Mouse (Mus musculus) WW6 (cell line): ENCODE measurements around the gene Caskin2.

Experiments used
- DNase-seq: peaks from one replicate; pipeline ENCODE4 v3.0.0-alpha.2; 2013; ENCODE audit warnings: low read depth, low spot score

Gene Caskin2

GRCm38 (mm10) chr11:115806154-115806553 is 7.3 kb downstream of the Caskin2 start:
- DNase-seq, result no peak

- DNase-seq, result no peak
These were observed 8.4 kb downstream of the Caskin2 start for GRCm38 (mm10) chr11:115805005-115805404.

- no peak for DNase-seq
These were observed 10.2 kb downstream of the Caskin2 start for GRCm38 (mm10) chr11:115803072-115803709.

- no peak for DNase-seq
These were observed 12.5 kb downstream of the Caskin2 start for GRCm38 (mm10) chr11:115800981-115801380.

- no peak for DNase-seq
These were observed 15.8 kb downstream of the Caskin2 start for GRCm38 (mm10) chr11:115797665-115798064.

GRCm38 (mm10) chr11:115796898-115797297 is 16.5 kb downstream of the Caskin2 start:
- DNase-seq, result no peak

GRCm38 (mm10) chr11:115792353-115792752 is 21.1 kb downstream of the Caskin2 start:
- DNase-seq, result no peak

GRCm38 (mm10) chr11:115791919-115792318 is 21.5 kb downstream of the Caskin2 start:
- DNase-seq, result no peak

- no peak for DNase-seq
These were observed 23.7 kb downstream of the Caskin2 start for GRCm38 (mm10) chr11:115789787-115790186.

- DNase-seq, result no peak
These were observed 27.0 kb downstream of the Caskin2 start for GRCm38 (mm10) chr11:115786473-115786872.

GRCm38 (mm10) chr11:115780141-115781070 is 33.0 kb downstream of the Caskin2 start:
- DNase-seq, result no peak

GRCm38 (mm10) chr11:115779038-115779571 is 34.3 kb downstream of the Caskin2 start:
- no peak for DNase-seq

GRCm38 (mm10) chr11:115777487-115778335 is 35.7 kb downstream of the Caskin2 start:
- no peak for DNase-seq

- DNase-seq, result no peak
These were observed 36.5 kb downstream of the Caskin2 start for GRCm38 (mm10) chr11:115776954-115777353.

GRCm38 (mm10) chr11:115775821-115776665 is 37.4 kb downstream of the Caskin2 start:
- DNase-seq, result no peak

GRCm38 (mm10) chr11:115774653-115775052 is 38.8 kb downstream of the Caskin2 start:
- DNase-seq, result no peak

GRCm38 (mm10) chr11:115768896-115769295 is 44.5 kb downstream of the Caskin2 start:
- no peak for DNase-seq

- no peak for DNase-seq
These were observed 46.5 kb downstream of the Caskin2 start for GRCm38 (mm10) chr11:115766981-115767380.

- DNase-seq, result no peak
These were observed 47.0 kb downstream of the Caskin2 start for GRCm38 (mm10) chr11:115766356-115766943.

- no peak for DNase-seq
These were observed 47.8 kb downstream of the Caskin2 start for GRCm38 (mm10) chr11:115765607-115766141.
